Mouse (Mus musculus) testis, postnatal 10 days (tissue): ENCODE measurements around the gene Olfr700.
"Not testable (repeated sequence)": the region's sequence is repeated elsewhere in the genome, so short reads cannot be mapped to it uniquely, and the experiment has no call there.

Source experiments
- DNase-seq: peaks from one replicate; pipeline ENCODE4 v3.0.0; 2021; ENCODE audit warnings: low spot score

Olfr700 gene

DNA sequence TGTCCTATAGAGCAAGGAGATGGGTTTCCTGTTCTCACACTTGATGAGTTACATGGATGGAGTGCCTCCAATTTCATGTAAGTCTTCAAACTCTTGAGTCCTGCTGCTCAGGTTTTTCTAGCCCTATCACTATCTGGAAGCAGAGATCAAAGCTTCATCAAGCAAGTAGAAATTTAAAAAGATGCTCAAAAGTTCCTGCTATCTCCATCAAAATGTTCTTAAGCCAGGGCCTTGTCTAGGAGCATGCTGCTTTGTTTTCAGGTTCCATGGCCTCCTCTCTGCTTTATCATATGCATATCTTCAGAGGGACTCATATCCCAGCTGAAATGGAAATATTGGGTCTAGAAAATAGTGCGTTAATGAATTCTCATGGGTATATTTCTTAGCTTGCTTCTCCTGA is at the start of gene Olfr700:
Gene Olfr700 (minus strand): TSS at position 101 of the 400 bp plus-strand sequence.
- no peak for DNase-seq

DNA sequence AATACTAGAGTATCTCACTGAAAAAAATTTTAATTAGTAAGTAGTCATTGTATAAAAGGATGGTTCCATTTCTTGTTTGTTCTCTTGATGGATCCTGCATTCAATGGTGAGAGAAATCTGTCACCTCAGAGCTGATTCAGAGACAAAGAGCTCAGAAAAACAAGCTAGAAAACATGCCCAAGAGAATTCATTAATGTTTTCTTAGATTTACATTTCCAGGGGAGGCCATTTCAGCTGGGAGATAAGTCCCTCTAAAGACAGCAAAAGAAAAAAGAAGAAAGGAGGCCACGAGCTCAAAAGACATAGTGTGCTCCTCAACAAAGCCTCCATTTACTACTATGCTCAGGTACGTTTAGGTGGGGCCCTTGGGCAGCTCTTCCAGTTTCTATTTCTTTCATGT is 34.4 kb upstream of the Olfr700 start, which contains the start of gene Olfr703:
Gene Olfr703 (plus strand): TSS at position 301 of the 400 bp plus-strand sequence.
- DNase-seq = no peak

DNA sequence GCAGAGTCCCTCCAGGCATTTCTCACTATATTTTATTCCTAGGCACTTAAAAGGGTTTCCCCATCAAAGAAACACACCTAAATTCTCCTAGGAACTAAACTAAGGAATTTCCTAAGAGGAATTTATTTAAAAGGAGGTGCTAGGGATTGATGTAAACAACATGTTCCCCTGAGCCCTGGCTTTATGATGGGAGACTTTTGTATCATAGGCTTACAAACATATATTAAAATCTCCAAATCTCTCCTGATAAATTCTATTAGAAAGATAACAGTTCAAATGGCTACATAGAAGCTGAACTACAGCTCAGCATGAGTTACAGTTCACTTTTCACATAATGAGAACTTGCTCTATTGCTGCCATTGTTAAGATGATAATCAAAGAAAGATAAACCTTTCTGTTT is 25.2 kb upstream of the Olfr700 start, which contains the start of gene Olfr702:
Gene Olfr702 (minus strand): TSS at position 101 of the 400 bp plus-strand sequence.
- no peak for DNase-seq

DNA sequence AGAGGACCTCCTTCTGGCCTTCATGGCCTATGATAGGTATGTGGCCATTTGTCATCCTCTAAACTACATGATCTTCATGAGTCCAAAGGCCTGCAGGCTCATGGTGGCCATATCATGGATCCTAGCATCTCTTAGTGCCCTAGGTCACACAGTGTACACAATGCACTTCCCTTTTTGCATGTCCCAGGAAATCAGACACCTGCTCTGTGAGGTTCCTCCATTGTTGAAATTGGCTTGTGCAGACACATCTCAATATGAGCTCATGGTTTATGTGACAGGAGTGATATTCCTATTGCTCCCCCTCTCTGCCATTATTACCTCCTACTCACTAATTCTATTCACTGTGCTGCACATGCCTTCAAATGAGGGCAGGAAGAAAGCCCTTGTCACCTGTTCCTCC is 9.8 kb upstream of the Olfr700 start:
- no peak for DNase-seq

DNA sequence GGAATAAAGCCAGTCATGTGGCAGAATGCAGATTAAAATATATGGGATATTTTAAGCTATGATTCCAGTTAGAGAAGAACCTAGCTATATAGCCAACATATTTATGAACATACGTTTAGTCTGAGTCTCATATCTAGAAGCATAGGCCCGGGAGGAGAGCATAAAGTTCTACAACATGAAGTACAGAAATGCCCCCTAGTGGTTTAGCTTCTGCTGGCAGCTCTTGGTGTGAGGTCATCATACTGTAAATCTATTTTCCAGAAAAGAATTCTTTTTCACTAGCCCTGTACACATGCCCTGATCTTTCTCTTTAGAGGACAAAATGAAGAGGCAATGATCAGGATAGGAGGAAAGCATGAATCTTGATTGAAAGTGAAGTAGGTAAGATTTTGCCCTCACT is 7.1 kb upstream of the Olfr700 start:
- DNase-seq = no peak

DNA sequence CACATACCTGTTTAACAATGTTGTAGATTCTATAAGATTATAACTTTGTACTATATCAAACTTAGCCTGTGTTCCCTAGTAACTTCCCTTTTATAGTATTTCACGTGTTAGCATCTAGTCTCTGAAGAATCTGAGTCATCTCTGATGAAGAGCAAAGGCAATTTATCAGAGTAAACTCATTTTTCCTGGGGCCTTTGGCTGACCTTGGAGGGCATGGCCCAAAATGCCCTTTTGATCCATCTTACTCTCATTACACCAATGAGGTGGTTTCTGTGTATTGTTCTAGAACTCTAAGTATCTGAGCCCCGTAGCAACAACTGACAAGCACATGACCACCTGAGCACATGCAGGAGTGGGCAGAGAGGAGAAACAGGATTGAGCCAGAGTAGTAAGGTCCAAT is 5.2 kb upstream of the Olfr700 start, which contains the start of gene Olfr701:
Gene Olfr701 (plus strand): TSS at position 301 of the 400 bp plus-strand sequence.
- no peak for DNase-seq

DNA sequence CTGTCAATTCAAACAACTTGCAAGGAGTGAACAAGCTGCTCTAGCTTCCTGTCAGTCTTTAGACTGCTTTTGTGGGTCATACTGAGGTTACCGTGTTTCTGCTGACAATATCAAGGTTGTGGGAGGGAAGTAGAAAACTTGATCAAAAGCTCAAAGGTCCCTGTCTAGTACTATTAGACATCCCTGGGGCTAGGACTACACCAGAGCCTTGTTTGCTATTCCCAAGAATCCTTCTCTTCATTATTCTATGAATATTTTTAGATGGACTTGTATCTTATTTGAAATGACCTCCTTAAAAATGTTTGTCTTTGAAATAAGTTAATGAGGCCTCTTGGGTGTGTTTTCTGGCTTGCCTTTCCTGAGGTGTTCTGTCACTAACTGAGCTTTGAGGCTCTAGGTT is 15.5 kb downstream of the Olfr700 start, which contains the start of gene Olfr699:
Gene Olfr699 (minus strand): TSS at position 101 of the 400 bp plus-strand sequence.
- DNase-seq = no peak

DNA sequence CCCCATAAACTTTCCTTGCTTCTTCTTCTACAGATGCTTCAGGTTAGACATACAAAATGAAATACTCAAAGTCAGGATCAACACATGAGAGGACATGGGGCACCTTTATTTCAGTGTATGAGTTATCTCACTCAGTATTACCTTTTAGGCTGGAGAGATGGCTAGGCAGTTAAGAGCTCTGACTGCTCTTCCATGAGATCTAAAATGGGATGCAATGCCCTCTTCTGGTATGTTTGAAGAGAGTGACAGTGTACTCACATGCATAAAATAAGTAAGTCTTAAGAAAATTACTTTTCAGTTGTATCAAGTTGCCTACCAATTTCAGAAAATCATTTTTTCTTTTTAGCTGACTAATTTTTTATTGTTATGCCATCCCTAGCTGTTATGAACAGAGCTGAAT is 20.3 kb downstream of the Olfr700 start:
- no peak for DNase-seq

DNA sequence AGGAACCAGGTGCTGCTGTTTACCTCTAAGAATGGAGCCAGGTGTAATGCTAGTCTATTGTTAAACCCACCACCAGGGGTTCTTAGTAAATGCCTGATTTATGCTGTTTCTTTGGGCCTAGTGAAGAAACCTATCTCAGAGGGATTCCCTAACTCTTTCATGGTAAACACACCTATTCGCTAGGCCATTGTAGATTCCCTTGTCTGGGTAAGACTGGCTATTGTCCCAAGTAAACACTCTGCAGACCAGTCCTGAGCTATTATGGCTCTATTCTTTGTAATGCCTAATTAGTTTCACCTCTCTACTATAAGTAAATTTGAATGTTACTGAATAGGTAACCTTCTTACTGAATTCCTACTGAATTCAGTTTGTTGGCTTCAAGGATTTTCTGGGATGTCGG is 47.6 kb downstream of the Olfr700 start:
- not testable (repeated sequence) for DNase-seq

DNA sequence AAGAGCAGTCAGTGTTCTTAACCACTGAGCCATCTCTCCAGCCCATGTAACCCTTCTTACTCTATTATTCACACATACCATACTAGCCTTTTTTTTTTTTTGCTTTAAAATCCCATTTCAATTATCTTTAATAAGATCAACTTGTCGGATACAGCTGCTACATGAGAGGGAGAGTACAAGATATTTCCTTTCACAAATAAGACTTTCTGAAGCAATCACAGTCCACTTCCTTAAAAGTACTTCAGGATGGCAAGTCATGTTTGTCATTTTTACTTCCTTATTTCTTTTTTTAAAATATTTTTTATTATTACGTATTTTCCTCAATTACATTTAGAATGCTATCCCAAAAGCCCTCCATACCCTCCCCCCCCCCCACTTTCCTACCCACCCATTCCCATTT is 49.8 kb downstream of the Olfr700 start:
- no peak for DNase-seq
